Mouse (Mus musculus) adrenal gland, adult 18-20 months (tissue): ENCODE data around the gene Mfsd6l. TPM values are rescaled to one million over a fixed set of nuclear protein-coding genes. Genes with fewer than 3 reads are reported as not detected.

Source experiments
- DNase-seq, 2 experiments: peaks; one replicate each; pipeline ENCODE4 v3.0.0; 2021 to 2022; ENCODE audit warnings: low spot score in 2 of 2
- total RNA-seq, 2 experiments: library from RNA; stranded (reverse); gene quantifications; 1 replicate in 1 of 2; 2 replicates in 1 of 2; pipeline ENCODE4 v1.2.3; 2021

Gene Mfsd6l
- total RNA-seq, 2 experiments from 2014 or later: not detected

- no peak for DNase-seq
Observed at GRCm38 (mm10) chr11:68601486-68601991, 45.6 kb downstream of the Mfsd6l start.

GRCm38 (mm10) chr11:68602200-68602931, 46.4 kb downstream of the Mfsd6l start:
- DNase-seq: no peak

GRCm38 (mm10) chr11:68607046-68607445, 51.1 kb downstream of the Mfsd6l start:
- no peak for DNase-seq

Other genes with a start within 250 kb of the Mfsd6l start
- 10 to 100 TPM; 13.8 to 14.1 TPM for gene Ntn1, start 155.4 kb upstream of the Mfsd6l start, total RNA-seq
- gene Pik3r5, start 124.1 kb upstream of the Mfsd6l start, total RNA-seq: 1 to 10 TPM; 1.6 to 3.0 TPM
- gene Pik3r6, start 53.2 kb upstream of the Mfsd6l start, total RNA-seq: 1 to 10 TPM; 2.8 to 3.2 TPM
- under 1 TPM in 1 of 2 experiments, not detected in 1; 0.42 TPM for gene Ccdc42, start 30.8 kb downstream of the Mfsd6l start, total RNA-seq
- gene Myh10, start 135.4 kb downstream of the Mfsd6l start, total RNA-seq: 10 to 100 TPM; 31.4 to 32.2 TPM